Mouse (Mus musculus): ENCODE data around the gene Glb1. TPM values are rescaled to one million over a fixed set of nuclear protein-coding genes. Genes with fewer than 3 reads are reported as not detected.
A peak's percentile ranks its signal among the peaks of the same experiment; 100 is the strongest.

The Glb1 gene
- polyA plus RNA-seq, 1 experiment: 59.5 TPM

GRCm38 (mm10) chr9:114480940-114481339 lies 80.1 kb downstream of the Glb1 start:
- no peaks in the 10 kb centered on the region for H3K27me3 ChIP-seq (ENCODE audit: control insufficient read depth, insufficient read depth, low read length)
- WGBS: 74% methylated on average over 3 of the region's 3 CpGs
- H3K4me1 ChIP-seq (replicated peaks; ENCODE audit: control insufficient read depth, insufficient read depth, low read length): peaks cover 22% of the 10 kb centered on the region
- no peak for TF ChIP-seq CTCF (IDR thresholded peaks at IDR 0.05; ENCODE audit: borderline replicate concordance, control insufficient read depth, extremely low read depth, insufficient read depth, low read length, poor library complexity)
- no peak for TF ChIP-seq POLR2A (IDR thresholded peaks at IDR 0.05; ENCODE audit: control insufficient read depth, extremely low read depth, insufficient read depth, low read length, poor library complexity)
- H3K36me3 ChIP-seq (ENCODE audit: control insufficient read depth, insufficient read depth, low read length): no peaks in the 10 kb centered on the region
- no peak overlapping the region for H3K4me3 ChIP-seq (ENCODE audit: control insufficient read depth, insufficient read depth, low read length)
- H3K27ac ChIP-seq (ENCODE audit: control insufficient read depth, insufficient read depth, low read length): no peak overlapping the region
- no peak for DNase-seq

- DNase-seq: no peak
- Histone ChIP-seq H3K36me3 (ENCODE audit: control insufficient read depth, insufficient read depth, low read length) (no peaks in the 10 kb centered on the region), H3K27ac (ENCODE audit: control insufficient read depth, insufficient read depth, low read length) (no peak overlapping the region), H3K4me3 (ENCODE audit: control insufficient read depth, insufficient read depth, low read length) (no peak overlapping the region), H3K27me3 (ENCODE audit: control insufficient read depth, insufficient read depth, low read length) (no peaks in the 10 kb centered on the region), H3K4me1 (replicated peaks; ENCODE audit: control insufficient read depth, insufficient read depth, low read length) (peaks cover 30% of the 10 kb centered on the region)
- 90% methylated on average over 5 of the region's 5 CpGs for WGBS
- TF ChIP-seq POLR2A (IDR thresholded peaks at IDR 0.05; ENCODE audit: control insufficient read depth, extremely low read depth, insufficient read depth, low read length, poor library complexity) (no peak), CTCF (IDR thresholded peaks at IDR 0.05; ENCODE audit: borderline replicate concordance, control insufficient read depth, extremely low read depth, insufficient read depth, low read length, poor library complexity) (no peak)
Observed at GRCm38 (mm10) chr9:114484771-114485170, 83.9 kb downstream of the Glb1 start.

GRCm38 (mm10) chr9:114486808-114487207 lies 85.9 kb downstream of the Glb1 start:
- Histone ChIP-seq H3K4me3 (ENCODE audit: control insufficient read depth, insufficient read depth, low read length) (no peak overlapping the region), H3K36me3 (ENCODE audit: control insufficient read depth, insufficient read depth, low read length) (0 out of 2 replicates have a peak, but pooled peaks cover 3% of the 10 kb centered on the region), H3K4me1 (replicated peaks; ENCODE audit: control insufficient read depth, insufficient read depth, low read length) (peaks cover 24% of the 10 kb centered on the region), H3K27ac (ENCODE audit: control insufficient read depth, insufficient read depth, low read length) (no peak overlapping the region), H3K27me3 (ENCODE audit: control insufficient read depth, insufficient read depth, low read length) (no peaks in the 10 kb centered on the region)
- DNase-seq: no peak
- WGBS: 96% methylated on average over 4 of the region's 4 CpGs
- no peak for TF ChIP-seq CTCF (IDR thresholded peaks at IDR 0.05; ENCODE audit: borderline replicate concordance, control insufficient read depth, extremely low read depth, insufficient read depth, low read length, poor library complexity)
- no peak for TF ChIP-seq POLR2A (IDR thresholded peaks at IDR 0.05; ENCODE audit: control insufficient read depth, extremely low read depth, insufficient read depth, low read length, poor library complexity)

- H3K36me3 ChIP-seq (ENCODE audit: control insufficient read depth, insufficient read depth, low read length): 0 out of 2 replicates have a peak, but pooled peaks cover 6% of the 10 kb centered on the region
- peaks cover 26% of the 10 kb centered on the region for H3K4me1 ChIP-seq (replicated peaks; ENCODE audit: control insufficient read depth, insufficient read depth, low read length)
- no peaks in the 10 kb centered on the region for H3K27me3 ChIP-seq (ENCODE audit: control insufficient read depth, insufficient read depth, low read length)
- DNase-seq: no peak
- 80% methylated on average over 23 of the region's 23 CpGs for WGBS
- TF ChIP-seq POLR2A (IDR thresholded peaks at IDR 0.05; ENCODE audit: control insufficient read depth, extremely low read depth, insufficient read depth, low read length, poor library complexity) (no peak), CTCF (IDR thresholded peaks at IDR 0.05; ENCODE audit: borderline replicate concordance, control insufficient read depth, extremely low read depth, insufficient read depth, low read length, poor library complexity) (no peak)
- no peak overlapping the region for H3K4me3 ChIP-seq (ENCODE audit: control insufficient read depth, insufficient read depth, low read length)
- H3K27ac ChIP-seq (ENCODE audit: control insufficient read depth, insufficient read depth, low read length): no peak overlapping the region
Observed at GRCm38 (mm10) chr9:114487481-114488258, 86.8 kb downstream of the Glb1 start.

- TF ChIP-seq CTCF (IDR thresholded peaks at IDR 0.05; ENCODE audit: borderline replicate concordance, control insufficient read depth, extremely low read depth, insufficient read depth, low read length, poor library complexity): no peak
- 0 out of 2 replicates have a peak, but pooled peaks have one; percentile 29 for TF ChIP-seq POLR2A (IDR thresholded peaks at IDR 0.05; ENCODE audit: control insufficient read depth, extremely low read depth, insufficient read depth, low read length, poor library complexity)
- H3K27ac ChIP-seq (ENCODE audit: control insufficient read depth, insufficient read depth, low read length): peak overlapping the region; percentile 98
- no peaks in the 10 kb centered on the region for H3K27me3 ChIP-seq (ENCODE audit: control insufficient read depth, insufficient read depth, low read length)
- 11% methylated on average over 7 of the region's 7 CpGs for WGBS
- H3K4me3 ChIP-seq (ENCODE audit: control insufficient read depth, insufficient read depth, low read length): peak overlapping the region; percentile 46
- 0 out of 2 replicates have a peak, but pooled peaks cover 3% of the 10 kb centered on the region for H3K36me3 ChIP-seq (ENCODE audit: control insufficient read depth, insufficient read depth, low read length)
- DNase-seq: peak; percentile 59
- peaks cover 26% of the 10 kb centered on the region for H3K4me1 ChIP-seq (replicated peaks; ENCODE audit: control insufficient read depth, insufficient read depth, low read length)
Observed at GRCm38 (mm10) chr9:114496469-114496868, 95.6 kb downstream of the Glb1 start.

GRCm38 (mm10) chr9:114498218-114498617 lies 97.3 kb downstream of the Glb1 start:
- H3K36me3 ChIP-seq (ENCODE audit: control insufficient read depth, insufficient read depth, low read length): no peaks in the 10 kb centered on the region
- 10% methylated on average over 11 of the region's 11 CpGs for WGBS
- no peak overlapping the region for H3K4me3 ChIP-seq (ENCODE audit: control insufficient read depth, insufficient read depth, low read length)
- peaks cover 24% of the 10 kb centered on the region for H3K4me1 ChIP-seq (replicated peaks; ENCODE audit: control insufficient read depth, insufficient read depth, low read length)
- no peak overlapping the region for H3K27ac ChIP-seq (ENCODE audit: control insufficient read depth, insufficient read depth, low read length)
- peak; percentile 93 for DNase-seq
- no peaks in the 10 kb centered on the region for H3K27me3 ChIP-seq (ENCODE audit: control insufficient read depth, insufficient read depth, low read length)
- peak; percentile 93 for TF ChIP-seq CTCF (IDR thresholded peaks at IDR 0.05; ENCODE audit: borderline replicate concordance, control insufficient read depth, extremely low read depth, insufficient read depth, low read length, poor library complexity)
- no peak for TF ChIP-seq POLR2A (IDR thresholded peaks at IDR 0.05; ENCODE audit: control insufficient read depth, extremely low read depth, insufficient read depth, low read length, poor library complexity)
